Mouse (Mus musculus): ENCODE results near the gene Catsperg1. TPM values are rescaled to one million over a fixed set of nuclear protein-coding genes. Genes with fewer than 3 reads are reported as not detected.
A peak's percentile ranks its signal among the peaks of the same experiment; 100 is the strongest.
"Not testable (repeated sequence)": the region's sequence is repeated elsewhere in the genome, so short reads cannot be mapped to it uniquely, and the experiment has no call there.

Gene Catsperg1
- total RNA-seq (2022): 1 to 10 TPM; 1.1 to 1.7 (median 1.4) TPM

DNA sequence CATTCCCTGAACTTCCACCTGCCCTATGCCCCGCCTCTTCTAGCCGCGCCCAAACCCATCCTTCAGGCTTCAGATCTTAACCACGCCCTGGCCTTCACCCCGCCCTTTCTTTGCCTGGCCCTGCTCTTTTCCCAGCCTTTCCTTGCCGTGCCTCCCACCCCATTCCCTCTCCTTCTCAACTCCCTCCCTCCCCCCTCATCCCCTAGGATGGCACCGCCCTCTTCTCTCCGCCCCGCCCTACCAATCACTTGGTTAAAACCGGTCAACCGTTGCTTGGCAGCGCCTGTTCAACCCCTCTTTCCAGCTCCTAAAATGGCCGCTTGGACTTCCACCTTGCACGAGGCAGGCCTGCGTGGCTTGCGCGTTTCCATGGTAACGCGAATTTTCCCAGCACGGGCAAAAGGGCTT, at the start of gene Catsperg1:
TSS of gene Catsperg1 (minus strand) at position 361 of the 408 bp plus-strand sequence.
- DNase-seq (ENCODE audit: low spot score in 2 of 2): no peak

DNA sequence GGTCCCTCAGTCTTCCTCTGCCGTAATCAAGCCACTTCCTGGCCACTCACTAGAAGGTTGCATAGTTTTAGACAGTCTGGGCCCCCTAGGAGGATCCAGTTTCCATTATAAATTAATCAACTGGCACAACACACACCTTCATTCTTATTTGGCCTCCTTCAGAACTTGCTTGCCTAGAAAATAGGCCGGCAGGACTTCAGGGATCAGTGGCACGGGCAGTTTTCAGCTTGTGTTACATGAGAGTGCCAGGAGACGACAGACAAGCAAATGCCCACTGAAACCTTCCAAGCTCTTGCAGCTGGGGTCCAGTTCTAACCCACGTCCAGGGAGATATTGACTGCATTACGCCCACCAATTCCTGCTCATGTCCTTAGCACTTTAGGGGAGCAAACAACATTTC, 48.3 kb upstream of the Catsperg1 start:
- no peak for DNase-seq (ENCODE audit: low spot score in 2 of 2)

DNA sequence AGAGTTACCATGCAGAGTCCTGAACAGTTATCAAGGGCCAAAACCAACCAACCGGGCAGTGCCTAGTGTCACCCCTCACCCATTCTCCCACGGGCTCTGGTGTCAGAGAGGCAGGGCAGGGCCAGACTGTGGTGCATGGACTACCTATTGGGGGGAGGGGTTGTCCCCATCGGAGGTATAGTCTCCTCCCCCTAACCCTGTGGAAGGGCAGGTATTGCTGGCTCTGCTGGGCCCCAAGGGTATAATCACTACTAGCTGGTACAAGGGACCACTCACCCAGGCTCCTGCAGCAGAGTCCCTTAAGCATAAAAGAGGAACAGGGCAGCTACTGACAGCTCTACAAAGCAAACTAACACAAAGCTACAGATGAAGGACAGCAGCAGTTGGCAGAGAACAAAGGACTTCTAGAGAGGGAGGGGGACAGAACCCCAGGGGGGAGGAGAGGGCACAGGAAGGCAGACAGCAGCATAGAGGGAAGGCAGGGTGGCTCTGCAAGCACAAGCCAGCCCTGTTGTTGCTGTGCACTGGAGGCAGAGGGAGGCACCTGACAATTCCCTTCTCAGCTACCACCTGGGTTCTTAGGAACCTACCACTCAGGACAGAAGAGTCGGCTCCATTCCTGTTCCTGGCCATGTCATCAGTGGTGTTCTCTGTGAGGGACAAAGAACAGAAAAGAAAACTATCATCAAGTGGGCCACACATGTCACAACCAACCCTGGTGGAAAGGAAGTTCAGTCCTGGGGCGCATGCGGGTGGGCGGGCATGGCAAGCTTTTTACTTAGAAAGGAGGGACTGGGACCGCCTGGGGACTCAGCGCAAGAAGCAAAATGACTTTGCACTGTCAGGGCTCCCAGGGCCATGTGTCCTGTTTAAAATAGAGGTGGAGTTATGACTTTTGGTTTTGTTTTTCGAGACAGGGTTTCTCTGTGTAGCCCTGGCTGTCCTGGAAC, 46.2 kb upstream of the Catsperg1 start:
- DNase-seq (ENCODE audit: low spot score in 2 of 2): no peak

DNA sequence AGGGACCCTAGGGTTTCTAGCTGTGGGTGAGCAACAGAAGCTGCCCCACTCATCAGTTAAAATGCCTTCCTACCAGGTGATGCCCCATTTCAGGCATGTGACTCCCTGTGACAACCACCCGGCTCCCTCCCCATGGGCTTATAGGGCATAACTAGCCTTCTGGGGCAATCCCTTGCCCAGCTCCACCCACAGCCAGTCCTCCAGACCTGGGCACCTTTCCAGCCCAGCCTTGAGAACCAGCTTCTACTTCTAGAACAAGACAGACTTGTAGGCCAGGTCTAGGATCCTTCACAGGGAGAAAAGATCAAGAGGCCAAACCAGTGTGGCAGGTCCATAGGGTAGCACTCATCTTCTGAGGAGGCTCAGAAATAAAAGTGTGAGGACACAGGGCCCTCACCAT, 43.5 kb upstream of the Catsperg1 start:
- DNase-seq (ENCODE audit: low spot score in 2 of 2): no peak

DNA sequence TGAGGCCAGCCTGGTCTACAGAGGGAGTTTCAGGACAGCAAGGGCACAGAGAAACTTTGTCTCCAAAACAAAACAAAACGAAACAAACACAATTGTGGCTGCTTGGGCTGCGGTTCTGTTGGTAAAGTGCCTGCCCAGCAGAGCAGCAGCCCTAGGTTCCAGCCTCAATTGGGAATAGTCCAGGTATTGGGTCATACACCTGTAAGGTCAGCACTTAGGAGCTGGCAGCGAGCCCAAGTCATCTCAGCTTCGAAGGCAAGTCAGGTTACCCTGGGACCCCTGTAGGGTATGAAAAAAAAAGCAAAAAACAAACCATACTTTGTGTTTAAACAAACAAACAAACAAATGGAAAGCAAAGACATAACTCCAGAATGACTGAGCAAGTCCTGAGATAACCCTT, 42.0 kb upstream of the Catsperg1 start:
- no peak for DNase-seq (ENCODE audit: low spot score in 2 of 2)

DNA sequence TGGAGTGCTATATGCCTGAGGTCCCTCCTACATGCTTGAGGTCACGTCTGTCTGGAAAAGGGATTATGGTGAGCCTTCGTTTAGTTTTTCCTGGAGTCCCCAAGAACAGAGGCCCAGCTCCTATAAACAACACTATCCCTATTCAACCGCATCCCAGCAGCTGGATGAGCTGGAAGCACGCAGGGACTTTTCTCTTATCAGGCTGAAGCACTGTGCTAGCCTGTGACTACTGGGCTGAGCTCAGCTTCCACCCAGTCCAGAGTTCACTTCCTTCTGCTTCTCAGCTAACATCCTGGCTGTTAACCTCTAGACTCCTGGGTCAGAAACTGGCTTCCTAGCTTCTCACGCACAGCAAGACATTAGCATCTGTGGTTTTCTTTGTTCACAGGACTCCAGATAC, 40.0 kb upstream of the Catsperg1 start:
- DNase-seq (ENCODE audit: low spot score in 2 of 2): no peak

DNA sequence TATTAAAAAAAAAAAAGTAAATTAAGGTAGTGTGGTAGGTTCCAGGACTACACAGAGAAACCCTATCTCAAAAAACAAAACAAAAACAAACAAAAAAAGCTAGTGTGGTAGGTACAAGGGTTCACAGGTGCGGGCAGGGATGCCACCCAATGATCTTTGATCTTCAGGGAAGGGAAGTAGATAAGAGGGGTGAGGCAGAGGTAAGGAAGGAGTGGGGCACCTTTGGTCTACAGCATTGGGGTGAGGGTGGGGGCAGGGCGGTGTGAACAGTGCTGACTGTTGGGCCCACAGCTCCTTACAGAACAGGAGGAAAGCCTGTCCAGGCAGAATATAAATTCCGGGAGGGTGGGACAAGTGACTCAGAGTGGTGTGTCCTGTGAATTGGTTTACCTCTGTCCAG, 37.3 kb upstream of the Catsperg1 start:
- DNase-seq (ENCODE audit: low spot score in 2 of 2): no peak

DNA sequence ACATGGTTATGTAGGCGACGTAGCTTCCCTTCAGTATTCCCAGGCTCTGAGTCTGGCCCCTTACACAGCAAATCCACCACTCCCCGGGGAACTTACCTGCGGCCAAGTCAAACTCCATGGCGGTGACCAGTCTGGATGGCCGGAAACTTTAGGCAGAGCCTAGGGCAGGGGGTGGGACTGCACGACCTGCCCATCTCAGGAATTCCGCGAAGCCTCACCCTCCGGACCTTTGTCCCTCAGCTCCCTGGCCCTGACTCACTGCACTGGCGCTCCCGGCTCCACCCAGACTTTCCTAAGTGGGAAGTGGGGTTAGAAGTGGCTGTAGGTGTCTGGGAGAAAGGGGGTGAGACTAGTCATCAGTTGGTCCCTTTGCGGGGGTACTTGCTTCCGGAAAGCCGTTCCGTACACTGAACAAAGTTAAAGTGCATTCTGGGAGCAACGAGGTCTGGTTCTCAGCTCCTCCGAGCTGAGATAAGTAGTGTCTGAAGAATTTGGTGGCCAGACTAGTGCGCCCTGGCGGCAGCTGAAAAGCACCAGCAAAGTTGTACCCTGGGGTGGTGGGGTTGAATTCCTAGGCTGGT, 34.5 kb upstream of the Catsperg1 start, which contains the start of gene 2200002D01Rik:
TSS of gene 2200002D01Rik (minus strand) at position 206 of the 581 bp plus-strand sequence.
- no peak for DNase-seq (ENCODE audit: low spot score in 2 of 2)

DNA sequence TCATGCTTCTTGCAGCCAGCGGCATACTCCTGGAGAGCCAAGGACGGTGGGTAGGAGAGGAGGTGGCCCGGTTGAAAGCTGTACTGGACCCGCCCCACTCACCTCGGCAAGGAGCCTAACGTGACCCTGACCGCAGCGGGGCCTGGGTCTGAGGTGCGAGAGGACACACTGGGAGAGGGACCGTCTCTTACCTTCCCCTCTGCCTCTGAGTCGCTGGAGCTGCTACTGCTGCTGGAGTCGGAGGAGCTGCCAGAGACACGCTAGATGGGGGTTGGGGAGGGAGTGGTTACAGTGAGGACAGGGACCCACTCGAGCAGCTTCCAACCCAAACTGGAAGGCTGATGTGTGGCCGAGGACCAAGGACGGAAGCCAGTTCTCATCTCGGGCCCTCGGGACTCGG, 33.9 kb upstream of the Catsperg1 start:
- DNase-seq (ENCODE audit: low spot score in 2 of 2): no peak

DNA sequence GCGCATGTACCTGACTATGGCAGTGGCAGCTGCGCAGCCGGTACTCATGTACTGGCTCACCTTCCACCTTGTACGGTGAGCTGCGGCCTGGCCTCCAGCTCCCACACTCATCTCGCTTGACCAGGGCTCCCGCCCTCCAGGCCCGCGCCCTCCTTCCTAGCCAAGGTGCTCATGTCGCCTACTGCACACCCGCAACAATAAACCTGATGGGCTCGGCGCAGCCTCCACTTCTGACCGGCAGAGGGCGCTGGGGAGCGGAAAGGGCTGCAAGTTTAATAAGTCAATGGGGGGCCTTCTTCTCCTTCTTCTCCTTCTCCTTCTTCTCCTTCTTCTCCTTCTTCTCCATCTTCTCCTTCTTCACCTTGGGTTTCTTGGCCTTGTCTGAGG, 33.5 kb upstream of the Catsperg1 start:
- peak in 1 of 2 experiments; percentile 66 for DNase-seq (ENCODE audit: low spot score in 2 of 2)

DNA sequence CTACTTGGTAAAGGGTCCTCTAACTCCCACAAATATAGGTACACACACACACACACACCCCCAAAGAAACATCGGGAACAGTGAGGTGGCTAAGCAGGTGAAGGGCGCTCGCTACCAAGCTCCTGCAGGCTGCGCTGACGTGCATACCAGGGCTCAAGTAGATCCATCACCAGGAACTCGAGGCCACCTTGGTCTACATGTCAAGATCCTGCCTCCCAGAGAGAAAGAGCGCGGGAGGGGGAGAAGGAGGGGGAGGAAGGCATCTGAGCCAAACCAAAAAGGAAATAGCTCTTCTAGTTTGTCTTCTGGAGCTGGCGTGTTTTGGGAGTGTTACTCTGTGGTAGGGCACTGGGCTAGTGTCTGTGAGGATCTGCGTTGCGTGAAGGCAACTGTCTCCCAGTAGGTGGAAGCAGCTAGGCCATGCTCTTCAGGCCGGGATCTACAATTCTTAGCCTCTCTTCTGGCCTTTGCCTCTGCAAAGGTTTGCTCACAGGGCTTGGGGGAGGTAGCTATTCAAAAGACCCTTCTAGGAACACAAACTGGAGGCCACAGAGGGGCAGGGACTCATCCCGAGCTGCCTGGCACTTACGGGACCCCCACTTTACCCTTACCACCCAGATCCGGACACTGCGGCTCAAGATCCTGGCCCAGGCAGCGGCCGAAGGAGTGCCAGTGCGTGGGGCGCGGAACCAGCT, 32.9 kb upstream of the Catsperg1 start:
- DNase-seq (ENCODE audit: low spot score in 2 of 2): no peak

DNA sequence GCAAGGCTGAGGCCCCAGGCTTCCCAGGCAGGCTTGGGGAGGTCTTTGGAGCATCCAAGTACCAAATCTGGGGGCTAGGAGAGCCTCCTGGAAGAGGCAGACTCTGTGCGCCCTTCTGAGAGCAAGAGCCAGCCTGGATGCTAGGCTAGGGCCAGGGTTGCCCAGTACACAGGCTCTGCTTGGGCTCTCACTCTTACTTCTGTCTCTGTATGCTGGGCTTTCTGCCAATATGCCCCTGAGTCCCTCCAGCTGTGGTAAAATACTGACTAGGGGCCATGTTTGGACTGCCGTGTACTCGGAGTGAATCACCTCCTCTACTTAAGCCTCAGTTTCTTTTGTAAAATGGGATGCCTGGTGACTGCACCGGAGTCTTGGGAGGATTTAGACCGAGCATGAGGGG, 32.2 kb upstream of the Catsperg1 start:
- DNase-seq (ENCODE audit: low spot score in 2 of 2): no peak

DNA sequence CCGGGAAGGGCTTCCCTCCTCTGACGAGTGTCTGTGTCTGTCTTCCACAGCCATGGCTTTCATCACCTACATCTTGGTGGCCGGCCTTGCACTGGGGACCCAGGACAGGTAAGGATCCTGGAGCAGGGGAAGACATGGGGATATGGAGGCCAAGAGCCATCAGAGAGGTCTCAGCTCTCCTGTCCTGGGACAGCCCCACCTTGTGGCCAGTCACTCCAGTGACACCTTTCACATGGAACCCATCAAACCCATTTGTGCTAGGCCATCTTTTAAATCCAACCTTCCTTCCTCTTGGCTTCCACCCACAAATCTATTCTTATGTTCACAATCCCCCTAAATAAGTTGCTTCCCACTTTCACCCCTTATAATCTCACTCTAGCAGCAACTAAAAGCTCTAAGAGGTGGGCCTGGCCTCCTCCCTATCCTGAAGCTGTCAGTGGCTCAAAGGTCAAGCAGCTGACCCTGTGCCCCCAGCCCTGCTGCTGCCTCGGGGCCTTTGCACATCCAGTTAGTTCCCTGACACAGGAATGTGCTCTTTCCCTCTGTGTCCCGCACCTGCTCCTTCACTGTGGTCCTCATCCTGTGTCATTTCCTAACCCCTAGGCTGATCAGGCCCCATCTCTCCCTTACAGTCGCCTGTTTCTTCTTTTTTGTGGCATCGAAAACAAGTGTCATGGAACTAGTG, 31.0 kb upstream of the Catsperg1 start:
- no peak for DNase-seq (ENCODE audit: low spot score in 2 of 2)

DNA sequence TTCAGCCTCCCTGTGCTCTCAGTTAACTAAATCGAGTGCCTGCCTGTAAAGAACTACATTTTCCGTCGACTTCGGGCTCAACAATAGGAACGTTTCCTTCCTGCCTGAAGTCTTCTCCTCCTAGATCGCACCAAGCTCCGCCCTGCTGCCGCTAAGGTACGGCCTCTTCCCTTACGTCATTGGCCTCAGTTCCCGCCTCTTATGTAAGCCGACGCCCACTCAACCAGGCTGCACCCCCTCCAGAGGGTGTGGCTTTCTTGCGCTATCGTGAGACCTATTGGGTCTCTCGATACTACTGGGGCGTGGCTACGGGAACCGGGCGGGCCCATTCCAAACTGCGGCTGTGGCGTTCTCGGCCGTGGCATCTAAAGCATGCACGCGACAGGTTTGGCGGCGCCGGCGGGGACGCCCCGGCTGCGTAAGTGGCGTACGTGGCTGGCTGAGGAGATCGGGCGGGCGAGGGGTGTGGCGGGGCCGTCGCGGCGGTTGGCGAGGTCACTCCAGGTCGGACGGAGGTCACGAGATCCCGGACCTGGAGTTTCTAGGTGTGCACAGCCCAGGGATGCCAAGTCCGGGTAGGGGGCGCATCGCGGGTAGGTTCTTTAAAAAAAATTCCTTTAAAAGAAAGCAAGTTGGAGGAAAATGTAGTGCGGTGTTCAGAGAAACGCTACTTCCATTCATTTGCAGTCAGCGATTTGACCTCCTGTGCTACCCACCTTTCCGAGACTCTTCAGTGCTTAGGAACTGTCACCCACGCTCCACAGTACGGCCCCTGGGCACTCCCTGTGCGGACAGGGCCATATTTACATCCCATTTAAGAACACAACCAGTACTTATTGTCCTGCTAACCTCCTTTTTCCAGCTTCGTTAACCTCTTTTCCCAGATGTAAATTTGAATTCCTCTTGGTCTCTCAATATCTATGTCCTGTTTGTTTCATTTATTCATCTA, 24.5 kb upstream of the Catsperg1 start, which contains the start of gene Yif1b:
TSS of gene Yif1b (plus strand) at position 311 of the 949 bp plus-strand sequence.
- peak; percentile 94 to 98 for DNase-seq (ENCODE audit: low spot score in 2 of 2)

DNA sequence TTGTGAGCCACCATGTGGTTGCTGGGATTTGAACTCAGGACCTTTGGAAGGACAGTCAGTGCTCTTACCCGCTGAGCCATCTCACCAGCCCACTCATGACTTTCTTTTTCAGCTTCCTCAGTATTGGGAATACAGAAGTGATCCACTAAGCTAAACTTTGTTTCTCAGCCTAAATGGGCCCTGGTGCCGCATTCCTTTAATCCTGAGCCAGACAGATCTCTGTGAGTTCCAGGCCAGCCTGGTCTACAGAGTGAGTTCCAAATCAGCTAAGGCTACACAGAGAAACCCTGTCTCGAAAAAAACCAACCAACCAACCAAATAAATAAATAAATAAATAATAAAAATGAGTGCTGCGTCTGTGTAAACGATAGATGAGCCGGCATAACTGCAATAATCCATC, 23.8 kb upstream of the Catsperg1 start:
- not testable (repeated sequence) for DNase-seq (ENCODE audit: low spot score in 2 of 2)

DNA sequence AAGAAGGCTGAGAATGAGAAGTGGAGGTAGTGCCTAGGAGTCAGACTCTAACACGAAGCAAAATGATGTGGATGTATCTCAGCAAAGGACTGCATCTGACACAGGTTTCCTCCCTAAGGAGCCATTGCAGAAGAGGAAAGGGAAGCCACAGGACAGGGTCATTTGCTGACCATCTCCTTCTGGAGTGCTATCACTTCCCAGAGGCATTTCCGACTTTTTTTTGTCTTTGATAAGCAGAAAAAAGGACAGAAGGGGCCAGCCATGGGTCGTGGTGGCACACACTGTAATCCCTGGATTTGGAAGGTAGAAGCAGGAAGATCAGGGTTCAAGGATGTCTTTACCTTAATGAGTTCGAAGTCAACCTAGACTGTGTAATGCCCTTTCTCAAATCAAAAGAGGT, 22.8 kb upstream of the Catsperg1 start:
- DNase-seq (ENCODE audit: low spot score in 2 of 2): no peak

DNA sequence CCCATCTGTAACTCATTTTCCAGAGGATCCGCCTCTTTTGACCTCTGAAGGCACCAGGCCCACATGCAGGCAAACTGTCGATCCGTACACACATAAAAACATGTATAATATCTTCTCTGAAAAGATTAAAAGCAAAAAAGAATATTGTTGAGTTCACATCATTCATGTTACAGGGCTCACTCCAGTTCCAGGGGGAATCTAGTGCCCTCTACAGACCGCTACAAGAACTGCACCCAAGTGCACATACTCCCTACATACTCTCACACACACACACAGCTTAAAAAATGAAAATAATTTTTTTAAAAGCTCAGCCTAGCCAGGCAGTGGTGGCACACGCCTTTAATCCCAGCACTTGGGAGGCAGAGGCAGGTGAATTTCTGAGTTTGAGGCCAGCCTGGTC, 20.8 kb upstream of the Catsperg1 start:
- DNase-seq (ENCODE audit: low spot score in 2 of 2): no peak

DNA sequence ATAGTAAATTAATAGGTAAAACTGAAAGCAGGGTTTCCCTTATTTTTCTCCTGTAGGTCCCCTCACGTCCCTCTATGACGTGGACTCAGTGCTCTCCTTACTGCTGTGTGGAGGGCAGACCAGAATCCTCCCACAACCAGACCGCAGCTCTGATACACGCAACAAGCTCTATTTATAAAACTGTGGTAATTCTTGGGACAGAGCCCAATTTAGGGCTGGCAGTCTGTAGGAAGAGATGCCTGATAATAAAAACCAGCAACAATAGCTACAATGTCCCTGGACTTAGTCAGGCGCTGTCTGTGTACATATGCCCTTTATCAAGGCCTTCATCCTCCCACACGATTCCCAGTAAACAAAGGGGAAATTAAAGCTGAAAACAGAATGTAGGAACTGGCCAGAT, 19.9 kb upstream of the Catsperg1 start:
- DNase-seq (ENCODE audit: low spot score in 2 of 2): no peak

DNA sequence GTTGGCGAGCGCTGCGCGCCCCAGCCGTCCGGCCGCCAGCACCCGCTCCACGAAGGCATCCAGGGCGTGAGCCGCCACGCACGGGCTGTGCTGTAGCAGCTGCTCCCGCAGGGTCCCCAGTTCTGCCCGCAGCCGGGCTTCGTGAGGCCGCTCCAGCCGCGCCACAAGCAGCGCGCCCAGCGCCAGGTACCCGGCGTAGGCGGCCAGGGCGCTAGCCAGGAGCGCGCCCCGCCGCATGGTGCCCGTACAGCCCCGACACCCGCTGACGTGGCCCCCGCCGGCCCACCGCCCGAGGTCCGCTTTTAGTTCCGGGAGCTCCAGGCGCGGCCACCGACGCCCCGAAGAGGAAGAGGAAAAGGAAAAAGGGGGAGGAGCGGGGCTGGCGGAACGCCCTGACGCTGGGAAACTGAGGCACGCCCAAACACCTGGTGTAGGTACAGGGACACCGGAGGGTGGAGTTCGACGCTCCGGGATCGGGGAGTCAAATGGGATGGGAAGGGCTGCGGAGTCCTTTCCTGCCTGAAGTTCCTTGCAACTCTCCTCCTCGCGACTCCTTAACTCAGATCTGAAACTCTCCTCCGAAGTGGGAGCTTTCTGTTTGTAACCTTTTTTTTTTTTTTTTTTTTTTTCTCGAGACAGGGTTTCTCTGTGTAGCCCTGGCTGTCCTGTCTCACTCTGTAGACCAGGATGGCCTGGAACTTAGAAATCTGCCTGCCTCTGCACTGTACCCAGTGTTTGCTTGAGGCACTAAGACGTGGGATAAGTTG, 18.6 kb upstream of the Catsperg1 start, which contains the start of gene Kcnk6:
TSS of gene Kcnk6 (minus strand) at position 269 of the 767 bp plus-strand sequence.
- DNase-seq (ENCODE audit: low spot score in 2 of 2): no peak
